17 mouse cellular contexts compared by ENCODE assay signal in genomic region chr17:25640956-25641355, GRCm38 (mm10).
DNase-seq lines count a peak whose midpoint lies in the region; ATAC-seq lines count a peak whose summit lies in the region.
"Had no signal": no experiment of that assay in that cellular context is flagged by ENCODE, and none has a peak within 500 bp of the region (broad histone marks: within the 10 kb centered on the region; RNA-seq: fewer than 3 reads in every experiment).

No protein-coding gene starts in this region.

- H3K27me3 ChIP-seq in forebrain, embryonic 13.5 days: no peaks in the 10 kb centered on the region
- no peaks in the 10 kb centered on the region for H3K27me3 ChIP-seq in forebrain, embryonic 11.5 days (ENCODE audit: control insufficient read depth, insufficient read depth, low read length)
- no peaks in the 10 kb centered on the region for H3K27me3 ChIP-seq in midbrain, embryonic 13.5 days
- H3K27me3 ChIP-seq in midbrain, embryonic 11.5 days (ENCODE audit: control insufficient read depth, insufficient read depth, low read length): no peaks in the 10 kb centered on the region
- H3K27me3 ChIP-seq in hindbrain, embryonic 16.5 days (replicated peaks; ENCODE audit: control insufficient read depth, insufficient read depth, low read length): no peaks in the 10 kb centered on the region
- H3K27me3 ChIP-seq in neural tube, embryonic 15.5 days (replicated peaks): no peaks in the 10 kb centered on the region
- H3K27me3 ChIP-seq: embryonic facial prominence, embryonic 15.5 days had no signal

- H3K4me2 ChIP-seq in forebrain, embryonic 13.5 days: no peak overlapping the region
- H3K4me2 ChIP-seq in forebrain, embryonic 11.5 days (ENCODE audit: low read depth, low read length, severe bottlenecking): no peak overlapping the region
- no peak overlapping the region for H3K4me2 ChIP-seq in midbrain, embryonic 13.5 days (replicated peaks)
- H3K4me2 ChIP-seq in midbrain, embryonic 11.5 days: no peak overlapping the region
- no peak overlapping the region for H3K4me2 ChIP-seq in hindbrain, embryonic 16.5 days (ENCODE audit: low read length)
- H3K4me2 ChIP-seq in neural tube, embryonic 15.5 days: no peak overlapping the region
- H3K4me2 ChIP-seq: embryonic facial prominence, embryonic 15.5 days; liver, embryonic 11.5 days had no signal

- no peak for ATAC-seq in forebrain, embryonic 13.5 days
- no peak for ATAC-seq in forebrain, embryonic 11.5 days (replicated peaks; ENCODE audit: low FRiP score)
- ATAC-seq in midbrain, embryonic 13.5 days: no peak
- no peak for ATAC-seq in midbrain, embryonic 11.5 days (ENCODE audit: low FRiP score)
- ATAC-seq in hindbrain, embryonic 16.5 days: no peak
- no peak for ATAC-seq in neural tube, embryonic 15.5 days (ENCODE audit: low FRiP score)

- H3K36me3 ChIP-seq in forebrain, embryonic 13.5 days (ENCODE audit: poor library complexity, severe bottlenecking): peaks cover 3% of the 10 kb centered on the region; the same call in 1 of the 2 replicates
- H3K36me3 ChIP-seq in forebrain, embryonic 11.5 days (ENCODE audit: control insufficient read depth, insufficient read depth, low read length): no peaks in the 10 kb centered on the region
- no peaks in the 10 kb centered on the region for H3K36me3 ChIP-seq in midbrain, embryonic 13.5 days
- H3K36me3 ChIP-seq in midbrain, embryonic 11.5 days (ENCODE audit: control insufficient read depth, insufficient read depth, low read length): no peaks in the 10 kb centered on the region
- no peaks in the 10 kb centered on the region for H3K36me3 ChIP-seq in hindbrain, embryonic 16.5 days (ENCODE audit: control insufficient read depth, insufficient read depth, low read length)
- H3K36me3 ChIP-seq in neural tube, embryonic 15.5 days: no peaks in the 10 kb centered on the region

- H3K9me3 ChIP-seq in forebrain, embryonic 13.5 days (replicated peaks): no peaks in the 10 kb centered on the region
- H3K9me3 ChIP-seq in forebrain, embryonic 11.5 days (ENCODE audit: control insufficient read depth, low read length): no peaks in the 10 kb centered on the region
- H3K9me3 ChIP-seq in midbrain, embryonic 13.5 days: no peaks in the 10 kb centered on the region
- H3K9me3 ChIP-seq in midbrain, embryonic 11.5 days (ENCODE audit: control insufficient read depth, low read length): no peaks in the 10 kb centered on the region
- H3K9me3 ChIP-seq in hindbrain, embryonic 16.5 days (ENCODE audit: control insufficient read depth, low read length): no peaks in the 10 kb centered on the region
- H3K9me3 ChIP-seq in neural tube, embryonic 15.5 days (replicated peaks): no peaks in the 10 kb centered on the region
- H3K9me3 ChIP-seq: embryonic facial prominence, embryonic 15.5 days had no signal

- no peak overlapping the region for H3K9ac ChIP-seq in forebrain, embryonic 13.5 days
- H3K9ac ChIP-seq in forebrain, embryonic 11.5 days (ENCODE audit: low read length): no peak overlapping the region
- H3K9ac ChIP-seq in midbrain, embryonic 13.5 days (replicated peaks): no peak overlapping the region
- H3K9ac ChIP-seq in midbrain, embryonic 11.5 days (ENCODE audit: low read length): no peak overlapping the region
- H3K9ac ChIP-seq in hindbrain, embryonic 16.5 days (ENCODE audit: low read depth, low read length): no peak overlapping the region
- no peak overlapping the region for H3K9ac ChIP-seq in neural tube, embryonic 15.5 days (replicated peaks)
- H3K9ac ChIP-seq: embryonic facial prominence, embryonic 15.5 days had no signal

- DNase-seq in forebrain, embryonic 11.5 days (ENCODE audit: low spot score): no peak
- DNase-seq in midbrain, embryonic 11.5 days (ENCODE audit: low spot score, missing footprints): no peak
- DNase-seq in thymus, adult 18-20 months: no peak
- DNase-seq in heart, adult 8-10 months (ENCODE audit: low spot score): no peak
- DNase-seq: adrenal gland, adult 8-10 months; cerebellum, adult 2 months; heart, adult 2 months; kidney, adult 2 months; kidney, postnatal 25 days; lung, adult 2 months had no signal

- peaks cover 29% of the 10 kb centered on the region for H3K4me1 ChIP-seq in forebrain, embryonic 13.5 days
- H3K4me1 ChIP-seq in forebrain, embryonic 11.5 days (replicated peaks; ENCODE audit: control insufficient read depth, insufficient read depth, low read length): peaks cover 8% of the 10 kb centered on the region
- peaks cover 31% of the 10 kb centered on the region for H3K4me1 ChIP-seq in midbrain, embryonic 13.5 days (replicated peaks)
- H3K4me1 ChIP-seq in midbrain, embryonic 11.5 days (ENCODE audit: control insufficient read depth, insufficient read depth, low read length): peaks cover 9% of the 10 kb centered on the region
- peaks cover 11% of the 10 kb centered on the region for H3K4me1 ChIP-seq in hindbrain, embryonic 16.5 days (ENCODE audit: control insufficient read depth, insufficient read depth, low read depth, low read length)
- H3K4me1 ChIP-seq in neural tube, embryonic 15.5 days: peaks cover 33% of the 10 kb centered on the region

- WGBS in forebrain, embryonic 13.5 days: 35% methylated on average over 4 of the region's 4 CpGs
- WGBS in forebrain, embryonic 11.5 days: 62% methylated on average over 4 of the region's 4 CpGs
- 56% methylated on average over 4 of the region's 4 CpGs for WGBS in midbrain, embryonic 13.5 days
- WGBS in midbrain, embryonic 11.5 days: 75% methylated on average over 4 of the region's 4 CpGs
- 36% methylated on average over 4 of the region's 4 CpGs for whole genome bisulfite sequencing in hindbrain, embryonic 16.5 days
- WGBS in neural tube, embryonic 15.5 days: 37% methylated on average over 4 of the region's 4 CpGs

- H3K27ac ChIP-seq in forebrain, embryonic 13.5 days: peak overlapping the region; percentile 32
- no peak overlapping the region for H3K27ac ChIP-seq in forebrain, embryonic 11.5 days (ENCODE audit: low read depth, low read length)
- H3K27ac ChIP-seq in midbrain, embryonic 13.5 days: peak overlapping the region; percentile 37
- no peak overlapping the region for H3K27ac ChIP-seq in midbrain, embryonic 11.5 days (ENCODE audit: low read depth, low read length)
- 0 out of 2 replicates have a peak overlapping the region, but pooled peaks have one; percentile 9 for H3K27ac ChIP-seq in hindbrain, embryonic 16.5 days (ENCODE audit: low read depth, low read length)
- 0 out of 2 replicates have a peak overlapping the region, but pooled peaks have one; percentile 18 for H3K27ac ChIP-seq in neural tube, embryonic 15.5 days (replicated peaks)
- H3K27ac ChIP-seq: embryonic facial prominence, embryonic 15.5 days; heart, adult 2 months; macrophage had no signal

- no peak overlapping the region for H3K4me3 ChIP-seq in forebrain, embryonic 13.5 days
- no peak overlapping the region for H3K4me3 ChIP-seq in forebrain, embryonic 11.5 days (ENCODE audit: low read depth, low read length)
- H3K4me3 ChIP-seq in midbrain, embryonic 13.5 days (replicated peaks): no peak overlapping the region
- no peak overlapping the region for H3K4me3 ChIP-seq in midbrain, embryonic 11.5 days (ENCODE audit: low read depth, low read length)
- no peak overlapping the region for H3K4me3 ChIP-seq in hindbrain, embryonic 16.5 days (ENCODE audit: low read length)
- no peak overlapping the region for H3K4me3 ChIP-seq in neural tube, embryonic 15.5 days (replicated peaks)
- H3K4me3 ChIP-seq: embryonic facial prominence, embryonic 15.5 days; heart, adult 2 months had no signal

Comparison
In these comparisons a context has a peak if more than half of its experiments do, and no peak if none do; other contexts are left out.
1. H3K27ac ChIP-seq: peak in forebrain, embryonic 13.5 days (single experiment), midbrain, embryonic 13.5 days (single experiment), hindbrain, embryonic 16.5 days (single experiment) and neural tube, embryonic 15.5 days (single experiment); none in forebrain, embryonic 11.5 days (single experiment) and midbrain, embryonic 11.5 days (single experiment).